Mouse (Mus musculus) monocyte, adult 59 days (primary cell): ENCODE data around the gene Gm37596. TPM values are rescaled to one million over a fixed set of nuclear protein-coding genes. Genes with fewer than 3 reads are reported as not detected.

Source experiments
- total RNA-seq, 2 experiments: library from RNA; stranded (reverse); gene quantifications; one replicate each; pipeline ENCODE4 v1.2.4; 2023

The Gm37596 gene
- not detected for total RNA-seq

GRCm38 (mm10) chr3:93692970-93693369, at the start of gene Gm37596:
TSS of gene Gm37596 (minus strand) at chr3:93693070.

DNA sequence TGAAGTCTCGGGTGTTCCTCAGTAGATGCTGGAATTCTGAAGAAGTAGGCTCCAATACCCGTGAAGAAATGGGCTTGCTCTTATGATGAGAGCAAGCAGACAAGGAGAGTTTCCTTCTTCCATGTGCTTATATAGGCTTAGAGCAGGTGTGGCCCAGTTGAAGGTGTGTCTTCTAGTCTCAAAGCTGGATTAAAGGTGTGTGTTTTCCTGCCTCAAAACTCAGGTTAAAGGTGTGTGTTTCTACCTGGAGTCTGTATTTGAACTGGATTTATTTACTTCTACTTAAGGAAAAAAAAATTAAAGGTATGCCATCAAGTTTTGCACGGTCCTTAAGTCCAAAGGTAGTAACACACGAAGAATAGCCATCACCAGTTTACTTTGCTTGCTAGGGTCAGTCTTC, 16.7 kb downstream of the Gm37596 start, which contains the start of gene Tdpoz1:
Gene Tdpoz1, minus strand, starts transcription at position 101 of the 400 bp plus-strand sequence.

DNA sequence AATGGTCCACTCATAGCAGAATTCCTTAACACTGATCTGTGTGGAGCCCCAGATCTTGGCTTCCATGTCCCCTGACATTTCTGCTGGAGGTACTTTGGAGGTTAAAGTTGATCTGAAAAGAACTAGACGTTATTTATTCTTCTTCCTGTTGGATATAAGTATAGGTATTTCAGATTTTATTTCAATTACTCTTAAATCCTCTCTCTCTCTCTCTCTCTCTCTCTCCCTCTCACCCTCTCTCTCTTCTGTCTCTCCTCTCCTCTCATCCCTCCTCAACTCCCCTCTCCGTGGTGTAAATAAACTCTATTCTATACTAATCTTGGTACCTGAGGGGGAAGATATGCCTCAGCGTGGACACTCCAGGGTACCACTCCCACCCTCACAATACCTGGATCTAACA, 40.3 kb downstream of the Gm37596 start, which contains the start of gene Tdpoz2:
Gene Tdpoz2, minus strand, starts transcription at position 101 of the 400 bp plus-strand sequence.

Other genes with a start within 250 kb of the Gm37596 start
- not detected for gene Tchhl1, start 224.3 kb downstream of the Gm37596 start, total RNA-seq
- 1,000 to 10,000 TPM; 1,053 to 1,322 TPM for gene S100a11, start 172.6 kb downstream of the Gm37596 start, total RNA-seq
- gene S100a10, start 138.0 kb downstream of the Gm37596 start, total RNA-seq: 100 to 1,000 TPM; 469 to 546 TPM
- gene Tdpoz2, start 40.4 kb downstream of the Gm37596 start, total RNA-seq: not detected
- gene Tdpoz1, start 16.8 kb downstream of the Gm37596 start, total RNA-seq: not detected
- gene Gm5773, start 79.9 kb upstream of the Gm37596 start, total RNA-seq: not detected
- not detected for gene Tdpoz4, start 103.3 kb upstream of the Gm37596 start, total RNA-seq
- gene Tdpoz3, start 132.9 kb upstream of the Gm37596 start, total RNA-seq: not detected